Mouse (Mus musculus) neural tube, embryonic 15.5 days (tissue): Measurements from ENCODE around the gene Ddx28. TPM values are rescaled to one million over a fixed set of nuclear protein-coding genes. Genes with fewer than 3 reads are reported as not detected.
"Not testable (repeated sequence)": the region's sequence is repeated elsewhere in the genome, so short reads cannot be mapped to it uniquely, and the experiment has no call there.

Experiments used
- ATAC-seq: fragments of 200-750 bp; cut with Nextera tagmentation; 2 replicates; pipeline ENCODE4 v1.8.0; 2017; ENCODE audit warnings: mild to moderate bottlenecking, moderate TSS enrichment, moderate library complexity; ENCODE audit not compliant: low FRiP score
- H3K27ac ChIP-seq: fragments of 300-500 bp; sonication (generic); replicated peaks from 2 replicates; pipeline ENCODE4 v1.5.1; 2015; ENCODE audit warnings: mild to moderate bottlenecking, inconsistent platforms
- H3K27me3 ChIP-seq: fragments of 300-500 bp; sonication (generic); replicated peaks from 2 replicates; pipeline ENCODE4 v1.6.1; 2015; ENCODE audit warnings: inconsistent platforms
- H3K36me3 ChIP-seq: fragments of 300-500 bp; sonication (generic); 2 replicates; pipeline ENCODE4 v1.6.1; 2015; ENCODE audit warnings: inconsistent platforms
- H3K4me1 ChIP-seq: fragments of 300-500 bp; sonication (generic); 2 replicates; pipeline ENCODE4 v1.6.1; 2015; ENCODE audit warnings: inconsistent platforms
- H3K4me2 ChIP-seq: fragments of 300-500 bp; sonication (generic); 2 replicates; pipeline ENCODE4 v1.6.1; 2015; ENCODE audit warnings: inconsistent platforms, mild to moderate bottlenecking, moderate library complexity
- H3K4me3 ChIP-seq: fragments of 300-500 bp; sonication (generic); replicated peaks from 2 replicates; pipeline ENCODE4 v1.5.1; 2015; ENCODE audit warnings: mild to moderate bottlenecking, inconsistent platforms
- H3K9ac ChIP-seq: fragments of 300-500 bp; sonication (generic); replicated peaks from 2 replicates; pipeline ENCODE4 v1.6.1; 2015; ENCODE audit warnings: mild to moderate bottlenecking, inconsistent platforms
- H3K9me3 ChIP-seq: fragments of 300-500 bp; sonication (generic); replicated peaks from 2 replicates; pipeline ENCODE4 v1.6.1; 2016; ENCODE audit warnings: inconsistent platforms
- WGBS: fragments of 180-500 bp; shearing (Covaris S2); methylation state at CpG from one replicate; pipeline ENCODE4 v1.1.7; 2015; ENCODE audit warnings: mixed read lengths; 5-methylcytosine and 5-hydroxymethylcytosine counted together
- polyA plus RNA-seq: library from polyadenylated mRNA; unstranded; fragments of >200 nt; fragmentation: Nextera tagmentation; extraction: Ambion mirVana; gene quantifications from 2 replicates; pipeline ENCODE4 v1.2.1, GENCODE M21; 2015

The Ddx28 gene
- polyA plus RNA-seq, 1 experiment from 2014 or later: 20.8 TPM

GRCm38 (mm10) chr8:106010748-106011642 is 687 bp downstream of the Ddx28 start:
- Histone ChIP-seq H3K36me3 (peaks cover 5% of the 10 kb centered on the region), H3K4me3 (peak overlapping the region; percentile 96), H3K4me1 (peaks cover 24% of the 10 kb centered on the region), H3K4me2 (peak overlapping the region; percentile 99), H3K9ac (peak overlapping the region; percentile 91), H3K27me3 (no peaks in the 10 kb centered on the region), H3K27ac (peak overlapping the region; percentile 87), H3K9me3 (no peaks in the 10 kb centered on the region)
- WGBS: under 1% methylated on average over 73 of the region's 74 CpGs
- ATAC-seq: peak; percentile 95

GRCm38 (mm10) chr8:106007891-106008290 is 3.8 kb downstream of the Ddx28 start:
- not testable (repeated sequence) for H3K4me3 ChIP-seq, H3K9me3 ChIP-seq, ATAC-seq, H3K9ac ChIP-seq, H3K27me3 ChIP-seq, H3K36me3 ChIP-seq, H3K4me2 ChIP-seq, H3K27ac ChIP-seq
- peaks cover 24% of the 10 kb centered on the region for H3K4me1 ChIP-seq
- 67% methylated on average over 3 of the region's 3 CpGs for WGBS

- Histone ChIP-seq H3K36me3 (no peaks in the 10 kb centered on the region), H3K27ac (no peak overlapping the region), H3K27me3 (no peaks in the 10 kb centered on the region), H3K4me3 (no peak overlapping the region), H3K9ac (no peak overlapping the region), H3K4me2 (no peak overlapping the region), H3K4me1 (peaks cover 23% of the 10 kb centered on the region), H3K9me3 (no peaks in the 10 kb centered on the region)
- ATAC-seq: no peak
- 86% methylated on average over 3 of the region's 3 CpGs for WGBS
Measured at GRCm38 (mm10) chr8:106007135-106007534, 4.5 kb downstream of the Ddx28 start.

GRCm38 (mm10) chr8:106006413-106006812 is 5.3 kb downstream of the Ddx28 start:
- H3K27me3 ChIP-seq: no peaks in the 10 kb centered on the region
- no peak overlapping the region for H3K4me2 ChIP-seq
- H3K36me3 ChIP-seq: no peaks in the 10 kb centered on the region
- WGBS: 89% methylated on average over 4 of the region's 4 CpGs
- H3K9ac ChIP-seq: no peak overlapping the region
- ATAC-seq: no peak
- no peak overlapping the region for H3K27ac ChIP-seq
- peaks cover 17% of the 10 kb centered on the region for H3K4me1 ChIP-seq
- H3K4me3 ChIP-seq: no peak overlapping the region
- no peaks in the 10 kb centered on the region for H3K9me3 ChIP-seq

GRCm38 (mm10) chr8:106005875-106006274 is 5.8 kb downstream of the Ddx28 start, which contains the start of gene Dpep2nb:
Dpep2nb (minus strand) TSS chr8:106005975.
- Histone ChIP-seq H3K27me3 (no peaks in the 10 kb centered on the region), H3K4me1 (peaks cover 17% of the 10 kb centered on the region), H3K27ac (no peak within 1 kb of the TSS), H3K4me3 (no peak within 1 kb of the TSS), H3K9ac (no peak within 1 kb of the TSS), H3K36me3 (no peaks in the 10 kb centered on the region), H3K4me2 (no peak within 1 kb of the TSS), H3K9me3 (no peaks in the 10 kb centered on the region)
- WGBS: 81% methylated on average over 4 of the region's 4 CpGs
- ATAC-seq: no peak

- no peak overlapping the region for H3K4me3 ChIP-seq
- H3K36me3 ChIP-seq: no peaks in the 10 kb centered on the region
- H3K27me3 ChIP-seq: no peaks in the 10 kb centered on the region
- WGBS: 81% methylated on average over 8 of the region's 8 CpGs
- H3K4me1 ChIP-seq: peaks cover 6% of the 10 kb centered on the region
- H3K27ac ChIP-seq: no peak overlapping the region
- ATAC-seq: no peak
- H3K4me2 ChIP-seq: no peak overlapping the region
- no peaks in the 10 kb centered on the region for H3K9me3 ChIP-seq
- no peak overlapping the region for H3K9ac ChIP-seq
Measured at GRCm38 (mm10) chr8:106004538-106005207, 7.0 kb downstream of the Ddx28 start.

- Histone ChIP-seq H3K27ac (no peak overlapping the region), H3K4me1 (no peaks in the 10 kb centered on the region), H3K9me3 (no peaks in the 10 kb centered on the region), H3K36me3 (no peaks in the 10 kb centered on the region), H3K4me2 (no peak overlapping the region), H3K4me3 (no peak overlapping the region), H3K9ac (no peak overlapping the region), H3K27me3 (no peaks in the 10 kb centered on the region)
- 88% methylated on average over 4 of the region's 4 CpGs for WGBS
- ATAC-seq: no peak
Measured at GRCm38 (mm10) chr8:106001908-106002307, 9.8 kb downstream of the Ddx28 start.

- ATAC-seq: no peak
- no peak overlapping the region for H3K27ac ChIP-seq
- H3K4me3 ChIP-seq: no peak overlapping the region
- no peaks in the 10 kb centered on the region for H3K9me3 ChIP-seq
- 86% methylated on average over 2 of the region's 2 CpGs for WGBS
- no peak overlapping the region for H3K9ac ChIP-seq
- no peak overlapping the region for H3K4me2 ChIP-seq
- H3K4me1 ChIP-seq: no peaks in the 10 kb centered on the region
- no peaks in the 10 kb centered on the region for H3K36me3 ChIP-seq
- no peaks in the 10 kb centered on the region for H3K27me3 ChIP-seq
Measured at GRCm38 (mm10) chr8:105998971-105999370, 12.7 kb downstream of the Ddx28 start.

GRCm38 (mm10) chr8:105996359-105996758 is 15.3 kb downstream of the Ddx28 start:
- H3K4me1 ChIP-seq: 0 out of 2 replicates have a peak, but pooled peaks cover under 1% of the 10 kb centered on the region
- H3K9me3 ChIP-seq: no peaks in the 10 kb centered on the region
- no peak overlapping the region for H3K9ac ChIP-seq
- no peak for ATAC-seq
- no peak overlapping the region for H3K27ac ChIP-seq
- no peak overlapping the region for H3K4me3 ChIP-seq
- no peak overlapping the region for H3K4me2 ChIP-seq
- no peaks in the 10 kb centered on the region for H3K27me3 ChIP-seq
- H3K36me3 ChIP-seq: no peaks in the 10 kb centered on the region
- 78% methylated on average over 7 of the region's 7 CpGs for WGBS

- Histone ChIP-seq H3K4me1 (peaks cover 8% of the 10 kb centered on the region; the same call in 1 of the 2 replicates), H3K27ac (no peak overlapping the region), H3K36me3 (no peaks in the 10 kb centered on the region), H3K4me2 (no peak overlapping the region), H3K27me3 (no peaks in the 10 kb centered on the region), H3K9ac (no peak overlapping the region), H3K9me3 (no peaks in the 10 kb centered on the region), H3K4me3 (no peak overlapping the region)
- ATAC-seq: no peak
- 70% methylated on average over 4 of the region's 4 CpGs for WGBS
Measured at GRCm38 (mm10) chr8:105993226-105993625, 18.5 kb downstream of the Ddx28 start.

GRCm38 (mm10) chr8:105992499-105992898 is 19.2 kb downstream of the Ddx28 start:
- H3K9ac ChIP-seq: no peak overlapping the region
- no peak overlapping the region for H3K4me3 ChIP-seq
- H3K27me3 ChIP-seq: no peaks in the 10 kb centered on the region
- H3K4me1 ChIP-seq: peaks cover 8% of the 10 kb centered on the region; the same call in 1 of the 2 replicates
- no peak overlapping the region for H3K4me2 ChIP-seq
- no peaks in the 10 kb centered on the region for H3K36me3 ChIP-seq
- no peaks in the 10 kb centered on the region for H3K9me3 ChIP-seq
- H3K27ac ChIP-seq: no peak overlapping the region
- 70% methylated on average over 5 of the region's 5 CpGs for WGBS
- ATAC-seq: no peak

- no peak for ATAC-seq
- Histone ChIP-seq H3K4me2 (no peak overlapping the region), H3K27me3 (no peaks in the 10 kb centered on the region), H3K4me3 (no peak overlapping the region), H3K9me3 (no peaks in the 10 kb centered on the region), H3K9ac (no peak overlapping the region), H3K27ac (no peak overlapping the region), H3K36me3 (no peaks in the 10 kb centered on the region), H3K4me1 (peaks cover 8% of the 10 kb centered on the region; the same call in 1 of the 2 replicates)
- WGBS: 83% methylated on average over 2 of the region's 2 CpGs
Measured at GRCm38 (mm10) chr8:105991546-105991945, 20.1 kb downstream of the Ddx28 start.
